Mouse (Mus musculus) forebrain, postnatal 0 days (tissue): Measurements from ENCODE around the gene Gch1. TPM values are rescaled to one million over a fixed set of nuclear protein-coding genes. Genes with fewer than 3 reads are reported as not detected.

Experiments
- ATAC-seq: fragments of 200-750 bp; cut with Nextera tagmentation; 2 replicates; pipeline ENCODE4 v1.8.0; 2017; ENCODE audit warnings: mild to moderate bottlenecking, moderate library complexity
- DNase-seq: peaks from one replicate; pipeline ENCODE4 v3.0.0-alpha.2; 2015
- H3K27ac ChIP-seq: fragments of 300-500 bp; sonication (generic); 2 replicates; pipeline ENCODE4 v1.5.1; 2014; ENCODE audit warnings: low read depth, mild to moderate bottlenecking, antibody characterized with exemption, low read length, moderate library complexity, mixed read lengths
- H3K27me3 ChIP-seq: fragments of 300-500 bp; sonication (generic); 2 replicates; pipeline ENCODE4 v1.6.1; 2014; ENCODE audit warnings: mild to moderate bottlenecking, low read length, mixed read lengths; ENCODE audit not compliant: insufficient read depth
- H3K36me3 ChIP-seq: fragments of 300-500 bp; sonication (generic); 2 replicates; pipeline ENCODE4 v1.6.1; 2014; ENCODE audit warnings: mild to moderate bottlenecking, moderate library complexity; ENCODE audit not compliant: insufficient read depth
- H3K4me1 ChIP-seq: fragments of 300-500 bp; sonication (generic); 2 replicates; pipeline ENCODE4 v1.6.1; 2014; ENCODE audit warnings: antibody characterized with exemption; ENCODE audit not compliant: insufficient read depth
- H3K4me2 ChIP-seq: fragments of 300-500 bp; sonication (generic); 2 replicates; pipeline ENCODE4 v1.6.1; 2014; ENCODE audit warnings: low read depth, mild to moderate bottlenecking, moderate library complexity
- H3K4me3 ChIP-seq: fragments of 300-500 bp; sonication (generic); 2 replicates; pipeline ENCODE4 v1.5.1; 2014; ENCODE audit warnings: low read depth, low read length, mixed read lengths
- H3K9ac ChIP-seq: fragments of 300-500 bp; sonication (generic); 2 replicates; pipeline ENCODE4 v1.6.1; 2014; ENCODE audit warnings: mild to moderate bottlenecking
- H3K9me3 ChIP-seq: fragments of 300-500 bp; sonication (generic); 2 replicates; pipeline ENCODE4 v1.6.1; 2016; ENCODE audit warnings: low read length
- CTCF ChIP-seq: sonication (generic); IDR thresholded peaks from 2 replicates; pipeline ENCODE4 v1.5.1; 2016; ENCODE audit warnings: antibody characterized with exemption, control low read depth, low read depth
- WGBS: fragments of 180-500 bp; shearing (Covaris S2); extraction: QIAGEN DNeasy Blood & Tissue Kit; methylation state at CpG from one replicate; pipeline ENCODE4 v1.1.7; 2014; 5-methylcytosine and 5-hydroxymethylcytosine counted together
- polyA plus RNA-seq: library from polyadenylated mRNA; unstranded; fragments of >200 nt; fragmentation: Nextera tagmentation; extraction: Ambion mirVana; gene quantifications from 2 replicates; pipeline ENCODE4 v1.2.1, GENCODE M21; 2015
- total RNA-seq: library from RNA; depleted of rRNA; stranded (reverse); fragments of >200 nt; gene quantifications from 2 replicates; pipeline ENCODE4 v1.2.3, GENCODE M21; 2014

The Gch1 gene
- total and polyA plus RNA-seq, 2 experiments from 2014 or later, result 1.7 to 3.8 TPM

- H3K4me2 ChIP-seq, result no peak overlapping the region
- WGBS, result 92% methylated on average over 5 of the region's 5 CpGs
- DNase-seq (no peak), ATAC-seq (no peak)
- no peaks in the 10 kb centered on the region for H3K27me3 ChIP-seq
- H3K9me3 ChIP-seq, result no peaks in the 10 kb centered on the region
- no peak overlapping the region for H3K9ac ChIP-seq
- no peak overlapping the region for H3K4me3 ChIP-seq
- no peak for TF ChIP-seq CTCF
- H3K36me3 ChIP-seq, result no peaks in the 10 kb centered on the region
- no peaks in the 10 kb centered on the region for H3K4me1 ChIP-seq
- H3K27ac ChIP-seq, result no peak overlapping the region
Observed at GRCm38 (mm10) chr14:47205270-47205972, 16.2 kb upstream of the Gch1 start.

- DNase-seq, result peak; percentile 54
- WGBS, result 42% methylated on average over 3 of the region's 3 CpGs
- ATAC-seq, result peak; percentile 94
Observed at GRCm38 (mm10) chr14:47197340-47197739, 8.1 kb upstream of the Gch1 start.

GRCm38 (mm10) chr14:47196711-47197110 lies 7.5 kb upstream of the Gch1 start:
- 83% methylated on average over 8 of the region's 8 CpGs for WGBS

More at GRCm38 (mm10) chr14:47197340-47197739, 8.1 kb upstream of the Gch1 start:
- Histone ChIP-seq H3K27me3 (no peaks in the 10 kb centered on the region), H3K9ac (no peak overlapping the region), H3K4me3 (no peak overlapping the region), H3K36me3 (no peaks in the 10 kb centered on the region), H3K9me3 (no peaks in the 10 kb centered on the region), H3K4me1 (no peaks in the 10 kb centered on the region), H3K4me2 (no peak overlapping the region), H3K27ac (no peak overlapping the region)
- TF ChIP-seq CTCF, result no peak

GRCm38 (mm10) chr14:47194096-47194495 lies 4.9 kb upstream of the Gch1 start:
- Histone ChIP-seq H3K4me3 (no peak overlapping the region), H3K36me3 (no peaks in the 10 kb centered on the region), H3K4me1 (no peaks in the 10 kb centered on the region), H3K27ac (no peak overlapping the region), H3K9me3 (no peaks in the 10 kb centered on the region), H3K4me2 (no peak overlapping the region), H3K9ac (no peak overlapping the region), H3K27me3 (no peaks in the 10 kb centered on the region)
- 30% methylated on average over 4 of the region's 4 CpGs for WGBS
- TF ChIP-seq CTCF, result no peak
- ATAC-seq (no peak), DNase-seq (no peak)

More at GRCm38 (mm10) chr14:47196711-47197110, 7.5 kb upstream of the Gch1 start:
- Histone ChIP-seq H3K4me1 (no peaks in the 10 kb centered on the region), H3K36me3 (no peaks in the 10 kb centered on the region), H3K27ac (no peak overlapping the region), H3K4me3 (no peak overlapping the region), H3K9me3 (no peaks in the 10 kb centered on the region), H3K27me3 (no peaks in the 10 kb centered on the region), H3K4me2 (no peak overlapping the region), H3K9ac (no peak overlapping the region)
- no peak for TF ChIP-seq CTCF
- DNase-seq (no peak), ATAC-seq (0 out of 2 replicates have a peak, but pooled peaks have one; percentile 6)

- Histone ChIP-seq H3K9ac (no peak overlapping the region), H3K27me3 (0 out of 2 replicates have a peak, but pooled peaks cover 5% of the 10 kb centered on the region), H3K27ac (no peak overlapping the region), H3K9me3 (no peaks in the 10 kb centered on the region), H3K4me1 (peaks cover 4% of the 10 kb centered on the region), H3K36me3 (no peaks in the 10 kb centered on the region), H3K4me3 (no peak overlapping the region), H3K4me2 (no peak overlapping the region)
- 80% methylated on average over 6 of the region's 6 CpGs for WGBS
- TF ChIP-seq CTCF, result no peak
- ATAC-seq (no peak), DNase-seq (no peak)
Observed at GRCm38 (mm10) chr14:47193506-47193905, 4.3 kb upstream of the Gch1 start.

GRCm38 (mm10) chr14:47191861-47192260 lies 2.6 kb upstream of the Gch1 start:
- no peak for TF ChIP-seq CTCF
- peaks cover 5% of the 10 kb centered on the region for H3K4me1 ChIP-seq
- peaks cover 18% of the 10 kb centered on the region for H3K27me3 ChIP-seq
- H3K4me3 ChIP-seq, result no peak overlapping the region
- no peaks in the 10 kb centered on the region for H3K36me3 ChIP-seq
- H3K9ac ChIP-seq, result no peak overlapping the region
- no peak overlapping the region for H3K27ac ChIP-seq
- H3K4me2 ChIP-seq, result no peak overlapping the region
- H3K9me3 ChIP-seq, result no peaks in the 10 kb centered on the region
- 65% methylated on average over 5 of the region's 5 CpGs for WGBS
- DNase-seq, result no peak
- ATAC-seq, result no peak

GRCm38 (mm10) chr14:47190626-47191025 lies 1.4 kb upstream of the Gch1 start:
- ATAC-seq, result no peak
- H3K27ac ChIP-seq, result no peak overlapping the region
- peaks cover 5% of the 10 kb centered on the region for H3K4me1 ChIP-seq
- WGBS, result 75% methylated on average over 4 of the region's 4 CpGs
- H3K36me3 ChIP-seq, result no peaks in the 10 kb centered on the region
- H3K9ac ChIP-seq, result no peak overlapping the region
- H3K27me3 ChIP-seq, result peaks cover 18% of the 10 kb centered on the region
- no peak for DNase-seq
- no peak overlapping the region for H3K4me3 ChIP-seq
- H3K9me3 ChIP-seq, result no peaks in the 10 kb centered on the region
- H3K4me2 ChIP-seq, result no peak overlapping the region
- TF ChIP-seq CTCF, result no peak
